Mouse (Mus musculus): Measurements from ENCODE around the gene Spesp1.

Spesp1 gene

GRCm38 (mm10) chr9:62245612-62246379 lies 36.2 kb downstream of the Spesp1 start:
- no peak for DNase-seq (ENCODE audit: low spot score in 2 of 2)

GRCm38 (mm10) chr9:62244612-62245010 lies 37.4 kb downstream of the Spesp1 start:
- no peak for DNase-seq (ENCODE audit: low spot score in 2 of 2)

- peak in 1 of 2 experiments; percentile 49 for DNase-seq (ENCODE audit: low spot score in 2 of 2)
These were observed 37.9 kb downstream of the Spesp1 start for GRCm38 (mm10) chr9:62243991-62244611.

- DNase-seq (ENCODE audit: low spot score in 2 of 2), result no peak
These were observed 42.0 kb downstream of the Spesp1 start for GRCm38 (mm10) chr9:62240036-62240435.

- no peak for DNase-seq (ENCODE audit: low spot score in 2 of 2)
These were observed 44.5 kb downstream of the Spesp1 start for GRCm38 (mm10) chr9:62237381-62237980.

GRCm38 (mm10) chr9:62235501-62235900 lies 46.5 kb downstream of the Spesp1 start:
- no peak for DNase-seq (ENCODE audit: low spot score in 2 of 2)

GRCm38 (mm10) chr9:62232649-62233048 lies 49.4 kb downstream of the Spesp1 start:
- DNase-seq (ENCODE audit: low spot score in 2 of 2), result no peak

- no peak for DNase-seq (ENCODE audit: low spot score in 2 of 2)
These were observed 51.0 kb downstream of the Spesp1 start for GRCm38 (mm10) chr9:62231046-62231445.

- DNase-seq (ENCODE audit: low spot score in 2 of 2), result no peak
These were observed 52.0 kb downstream of the Spesp1 start for GRCm38 (mm10) chr9:62229985-62230384.

- DNase-seq (ENCODE audit: low spot score in 2 of 2), result no peak
These were observed 59.5 kb downstream of the Spesp1 start for GRCm38 (mm10) chr9:62222481-62222880.

GRCm38 (mm10) chr9:62222029-62222428 lies 60.0 kb downstream of the Spesp1 start:
- DNase-seq (ENCODE audit: low spot score in 2 of 2), result no peak

Data from spleen, postnatal 14 days (tissue).